Mouse (Mus musculus) kidney, postnatal 4 days (tissue): ENCODE data around the gene Magi2.
"Not testable (repeated sequence)": the region's sequence is repeated elsewhere in the genome, so short reads cannot be mapped to it uniquely, and the experiment has no call there.

Experiments used
- DNase-seq, 2 experiments: peaks; one replicate each; pipeline ENCODE4 v3.0.0; 2021; ENCODE audit warnings: mixed read lengths in 2 of 2

Gene Magi2

DNA sequence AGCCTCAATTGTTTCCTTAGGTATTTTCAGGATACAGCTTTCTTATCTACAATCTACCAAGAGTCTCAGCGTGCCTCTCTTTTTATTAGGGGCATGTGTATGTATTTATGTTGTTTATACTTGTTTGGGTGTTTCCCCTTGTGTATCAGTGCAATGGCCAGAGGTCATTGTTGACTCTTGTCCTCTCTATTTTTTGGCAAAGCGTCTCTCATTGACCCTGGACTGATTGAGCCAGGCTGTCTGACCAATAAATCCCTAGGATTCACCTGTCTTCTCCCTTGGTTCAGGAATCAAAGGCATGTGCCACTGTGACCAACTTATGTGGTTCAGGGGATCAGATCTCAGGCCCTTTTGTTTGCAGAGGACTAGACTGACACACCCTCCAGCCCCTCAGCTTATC, 1030.1 kb downstream of the Magi2 start:
- no peak for DNase-seq

DNA sequence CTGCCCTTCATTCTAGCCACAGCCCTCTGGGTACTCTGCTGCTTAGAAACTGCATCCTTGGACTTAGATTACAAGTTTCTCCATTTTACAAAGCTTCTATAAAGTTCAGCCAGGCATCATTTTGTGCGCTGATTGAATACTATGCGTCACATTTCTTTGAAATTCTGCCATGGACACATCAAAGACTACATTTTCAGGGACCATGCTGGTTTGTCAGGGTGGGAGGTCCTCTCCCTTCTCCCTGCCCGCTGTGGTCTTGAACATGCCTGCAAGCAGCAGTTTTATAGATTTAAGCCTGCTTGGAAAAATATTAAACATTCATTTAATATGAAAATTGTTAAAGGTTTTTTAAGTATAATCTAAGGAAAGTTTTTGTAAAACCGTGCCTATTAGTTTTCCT, 1030.6 kb downstream of the Magi2 start:
- DNase-seq: no peak

DNA sequence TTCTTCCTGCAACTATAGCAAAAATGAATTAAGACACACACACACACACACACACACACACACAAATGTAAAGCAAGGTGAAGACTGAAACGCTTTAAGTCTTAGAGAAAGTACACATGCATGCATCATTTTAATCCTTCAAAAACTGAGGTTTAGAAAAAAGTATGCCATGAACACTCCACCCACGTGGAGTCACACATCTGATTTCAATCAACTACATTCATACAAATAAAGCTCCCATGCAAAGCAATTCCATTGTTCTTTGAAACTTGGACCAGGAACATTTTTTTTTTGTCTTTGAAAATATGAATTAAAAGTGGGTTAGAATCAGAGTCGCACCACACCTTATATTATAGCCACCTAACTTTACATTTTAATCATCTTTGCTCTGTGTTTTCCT, 1032.9 kb downstream of the Magi2 start:
- DNase-seq: no peak

DNA sequence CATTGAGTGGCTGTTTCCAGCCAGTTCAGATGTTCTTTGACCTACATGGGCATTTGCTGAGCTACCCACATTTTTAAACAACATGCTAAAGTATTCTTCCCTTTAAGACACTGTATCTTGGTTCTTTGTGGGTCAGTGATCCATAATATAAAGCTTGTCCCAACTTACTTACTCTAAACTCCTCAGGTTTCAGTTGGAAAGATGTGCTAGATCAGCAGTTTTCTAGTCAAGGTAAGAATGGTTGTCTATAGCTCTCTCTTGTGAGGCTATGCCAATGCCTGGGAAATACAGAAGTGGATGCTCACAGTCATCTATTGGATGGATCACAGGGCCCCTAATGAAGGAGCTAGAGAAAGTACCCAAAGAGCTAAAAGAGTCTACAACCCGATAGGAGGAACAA, 1045.8 kb downstream of the Magi2 start:
- DNase-seq: not testable (repeated sequence)

DNA sequence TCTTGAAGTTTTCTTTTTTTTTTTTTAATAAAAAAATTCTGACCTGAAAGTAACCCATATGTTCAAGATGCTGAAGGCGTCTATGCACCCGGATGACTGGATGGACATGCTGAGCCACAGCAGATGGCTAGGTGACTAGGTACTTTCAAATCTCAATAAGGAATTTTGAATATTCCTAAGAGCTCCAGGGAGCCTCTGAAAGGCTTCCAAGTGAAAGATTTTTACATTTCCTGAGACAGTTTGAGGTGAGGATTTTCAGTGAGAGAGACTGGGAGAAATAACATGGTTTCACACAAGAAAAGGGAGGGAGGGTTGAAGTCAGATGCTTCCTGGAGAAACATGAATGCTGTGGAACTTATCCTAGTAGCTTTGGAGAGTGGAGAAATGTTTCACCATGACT, 1048.8 kb downstream of the Magi2 start:
- no peak for DNase-seq

DNA sequence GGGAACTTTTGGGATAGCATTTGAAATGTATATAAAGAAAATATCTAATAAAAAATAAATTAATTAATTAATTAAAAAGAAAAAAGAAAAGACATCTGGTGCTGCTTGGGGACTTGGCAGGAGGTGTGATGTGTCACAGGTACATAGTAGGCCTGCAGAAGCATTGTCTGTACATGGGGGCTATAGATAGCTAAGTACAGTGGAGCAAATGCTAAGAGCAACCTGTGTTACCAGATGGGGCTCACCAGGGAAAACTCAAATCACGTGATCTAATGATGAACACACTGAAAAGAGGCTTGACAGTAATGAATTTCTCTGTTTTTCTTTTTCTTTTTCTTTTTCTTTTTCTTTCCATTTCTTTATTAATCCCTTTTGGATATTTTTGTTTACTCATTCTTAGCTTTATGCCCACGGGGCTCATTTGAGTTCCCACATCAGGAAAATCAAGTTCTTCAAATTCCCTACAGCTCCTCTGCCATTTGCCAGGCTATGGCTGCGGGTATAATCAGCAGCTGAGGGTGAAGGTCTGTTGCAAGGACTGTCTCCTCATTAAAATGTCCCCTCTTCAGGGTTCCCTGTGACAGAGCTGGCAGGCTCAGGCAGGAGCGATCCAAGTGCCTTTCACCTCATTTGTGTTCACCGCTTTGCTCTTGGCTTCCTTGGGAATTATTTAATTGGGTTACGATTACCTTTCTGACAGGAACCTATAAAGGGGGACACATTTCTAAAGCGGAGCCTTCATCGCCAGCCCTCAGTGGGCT, 1058.4 kb downstream of the Magi2 start:
- DNase-seq: no peak

DNA sequence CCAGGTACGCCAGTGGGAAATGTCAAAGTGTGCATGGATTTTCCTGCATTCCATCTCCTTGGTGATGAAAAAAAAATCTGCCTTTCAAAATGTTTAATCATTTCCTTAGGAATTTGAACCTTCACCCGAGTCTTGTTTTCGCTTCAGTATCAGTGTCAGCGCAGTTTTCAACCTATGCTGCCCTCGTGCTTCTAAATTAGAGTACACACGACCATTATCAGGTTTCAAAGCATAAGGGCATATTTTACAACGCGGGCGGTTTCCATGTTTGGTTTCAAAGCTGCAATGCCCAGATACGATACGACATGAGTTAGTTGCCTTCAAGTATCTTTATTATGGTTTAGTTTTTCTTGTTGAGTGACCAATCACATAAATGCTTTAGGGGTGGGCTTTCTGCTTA, 1067.7 kb downstream of the Magi2 start:
- no peak for DNase-seq

DNA sequence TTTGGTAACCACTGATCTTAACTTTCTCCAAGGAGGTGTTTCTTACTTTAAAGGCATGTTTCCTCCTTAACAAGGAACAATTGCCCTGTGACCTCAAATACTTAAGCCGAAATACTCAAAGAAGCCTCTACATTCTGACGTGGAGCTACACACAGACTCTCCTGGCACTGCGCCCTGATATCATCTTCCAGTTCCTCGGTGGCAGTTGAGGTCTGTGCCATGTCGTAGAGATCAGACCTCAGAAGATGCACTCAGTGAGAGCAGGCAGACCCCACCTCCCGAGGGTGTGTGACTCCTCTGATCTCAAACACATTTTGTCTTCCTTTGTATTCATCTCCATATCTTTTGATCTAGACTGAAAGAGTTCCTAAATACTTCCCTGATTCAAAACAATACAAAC, 1073.0 kb downstream of the Magi2 start:
- DNase-seq: no peak

DNA sequence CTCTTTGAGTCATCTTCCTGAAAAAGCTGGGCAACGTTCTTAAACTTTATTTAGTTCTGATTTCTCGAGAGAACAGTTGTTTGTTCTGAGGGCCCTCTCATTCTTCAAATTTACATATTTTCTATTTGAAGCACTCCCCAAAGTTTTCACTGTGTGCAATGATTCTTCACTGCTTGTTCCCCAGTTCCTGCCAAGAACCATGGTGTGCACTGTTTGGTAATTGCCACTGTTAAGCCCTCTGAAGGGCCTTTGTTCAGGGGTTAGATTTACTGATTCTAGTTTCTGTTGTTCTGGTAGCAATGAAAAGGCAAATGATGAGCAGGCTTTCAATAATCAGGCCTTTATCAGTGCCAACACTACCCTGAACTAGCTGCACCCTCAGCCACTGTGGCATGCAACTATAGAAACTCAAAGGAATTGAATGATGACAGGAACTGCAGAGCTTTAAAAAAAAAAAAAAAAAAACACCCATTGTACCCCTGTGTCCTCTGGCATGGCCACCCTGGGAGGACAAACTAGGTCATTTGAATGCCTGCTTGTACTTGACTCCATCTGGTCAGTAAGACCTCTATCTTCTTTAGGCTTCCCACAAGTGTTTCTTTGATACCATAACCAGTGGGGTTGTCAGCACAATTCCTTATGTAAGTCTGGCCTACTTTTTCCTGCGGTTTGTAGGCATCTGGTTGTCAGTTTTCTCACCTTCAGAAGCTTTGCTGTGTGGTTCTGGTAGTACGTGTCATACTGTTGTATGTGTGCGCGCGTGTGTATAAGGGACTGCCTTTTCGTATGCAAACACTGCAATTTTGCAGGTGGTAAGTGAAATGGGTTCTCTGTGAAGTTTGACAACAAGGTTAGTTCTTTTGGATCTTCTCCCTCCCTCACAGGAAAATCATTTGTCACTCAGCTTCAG, 1076.5 kb downstream of the Magi2 start:
- no peak for DNase-seq

DNA sequence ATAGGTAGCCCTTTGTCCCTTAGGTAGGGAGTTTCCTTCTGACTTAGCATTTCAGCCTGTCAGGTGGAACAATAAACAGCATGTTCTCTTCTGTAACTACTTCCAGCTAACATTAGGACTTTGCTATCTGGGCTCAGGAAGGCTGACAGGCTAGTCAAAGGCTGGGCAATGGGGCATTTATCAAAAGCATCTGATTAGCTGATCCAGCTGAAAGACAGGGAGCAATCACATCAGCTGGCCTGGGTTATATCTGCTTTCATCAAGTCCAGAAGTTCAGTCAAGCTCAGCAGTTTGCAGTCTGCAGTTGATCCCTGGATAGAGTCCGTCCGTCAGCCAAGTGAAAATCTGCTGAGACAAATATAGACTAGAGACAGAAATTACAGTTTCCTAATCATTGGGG, 1094.1 kb downstream of the Magi2 start:
- DNase-seq: peak in 1 of 2 experiments; percentile 1

DNA sequence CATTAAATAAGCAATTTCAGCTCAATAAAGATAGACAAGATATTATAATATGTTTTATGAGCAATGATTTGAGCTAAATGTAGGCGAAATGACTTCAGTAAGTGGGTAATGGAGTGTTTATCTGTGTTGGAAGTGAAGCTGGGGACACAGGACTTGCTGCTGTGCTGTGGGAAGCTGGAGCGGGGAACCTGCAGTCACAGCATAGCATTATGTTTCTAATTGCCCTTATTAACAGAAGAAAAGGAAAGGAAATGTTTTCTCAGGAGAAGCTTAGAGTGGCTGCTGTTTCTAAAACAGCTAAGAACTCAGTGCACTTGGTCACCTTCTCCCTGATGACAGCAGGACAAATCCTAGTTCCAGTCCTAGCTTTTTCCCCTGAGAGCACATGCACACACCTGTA, 1098.5 kb downstream of the Magi2 start:
- DNase-seq: no peak

DNA sequence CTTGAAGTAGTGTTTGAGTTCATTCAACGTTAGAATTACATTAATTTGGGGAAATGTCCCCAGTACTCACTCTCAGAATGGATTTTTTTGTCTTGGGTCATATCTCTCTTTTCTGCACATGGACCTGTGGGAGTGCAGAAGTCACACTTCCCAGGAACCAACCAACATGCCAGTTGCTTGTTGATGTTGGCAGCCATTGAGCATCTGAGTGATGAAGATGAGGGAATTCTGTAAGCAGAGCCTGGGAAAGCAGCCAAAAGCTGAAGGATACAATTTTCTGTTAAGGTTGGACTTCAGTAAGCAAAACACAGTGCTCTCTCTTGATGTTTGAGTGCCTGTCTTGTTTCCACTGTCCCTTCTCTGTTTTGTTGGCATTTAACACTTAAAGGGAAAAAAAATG, 1102.1 kb downstream of the Magi2 start:
- DNase-seq: no peak

DNA sequence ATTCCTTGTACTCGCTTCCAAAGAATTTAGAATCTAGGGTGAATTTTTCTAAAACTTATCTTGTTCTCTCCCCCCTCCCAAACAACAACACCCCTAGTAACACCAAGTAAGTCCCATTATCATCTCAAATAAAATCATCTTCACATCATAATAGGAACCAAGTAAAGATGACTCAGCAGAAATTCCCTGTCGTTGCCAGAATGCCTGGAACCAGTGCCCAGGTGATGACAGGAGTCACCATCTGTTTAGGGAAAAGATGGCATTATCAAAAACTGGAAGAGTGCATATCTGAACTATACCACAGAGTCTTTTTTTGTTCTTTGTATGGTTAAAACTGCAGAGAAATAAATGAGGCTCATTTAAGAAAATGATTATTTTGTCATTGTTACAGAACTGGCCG, 1103.2 kb downstream of the Magi2 start:
- no peak for DNase-seq

DNA sequence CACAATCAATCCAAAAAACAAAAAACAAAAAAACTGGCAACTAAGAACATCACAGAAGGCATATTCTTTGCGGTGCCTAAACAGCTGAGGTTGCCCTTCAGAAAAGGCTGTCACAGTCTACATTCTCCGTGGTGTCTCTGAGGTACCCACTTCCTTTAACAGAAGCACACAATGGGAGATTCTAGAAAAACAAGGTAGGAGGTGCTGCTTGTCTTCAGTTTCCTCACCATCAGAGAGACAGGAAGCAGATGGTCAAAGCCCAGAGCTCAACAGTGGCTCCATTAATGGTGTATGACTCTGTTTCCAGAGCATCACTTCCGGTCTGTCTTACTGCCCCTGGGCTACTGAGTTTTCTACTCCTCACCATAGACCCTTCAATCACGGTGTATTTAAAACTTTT, 1105.7 kb downstream of the Magi2 start:
- DNase-seq: no peak

DNA sequence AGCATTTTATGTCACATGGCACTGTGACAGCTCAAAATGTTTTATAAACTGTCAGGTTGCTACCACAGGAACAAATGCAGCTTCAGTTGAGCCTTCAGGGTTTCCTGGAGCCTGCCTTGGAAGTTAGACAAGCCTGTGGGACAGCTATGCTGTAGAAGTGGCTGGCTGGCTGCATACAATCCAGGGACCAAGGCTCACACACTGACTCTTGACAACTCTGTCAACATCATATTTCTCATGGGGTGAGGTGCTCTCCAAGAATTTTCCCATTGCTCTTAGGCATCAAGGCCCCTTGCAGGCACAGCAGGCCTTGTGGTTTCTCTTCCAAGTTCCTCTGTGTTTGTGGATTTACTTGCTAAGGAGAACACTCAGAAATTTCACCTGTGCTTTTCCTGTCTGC, 1107.7 kb downstream of the Magi2 start:
- no peak for DNase-seq

DNA sequence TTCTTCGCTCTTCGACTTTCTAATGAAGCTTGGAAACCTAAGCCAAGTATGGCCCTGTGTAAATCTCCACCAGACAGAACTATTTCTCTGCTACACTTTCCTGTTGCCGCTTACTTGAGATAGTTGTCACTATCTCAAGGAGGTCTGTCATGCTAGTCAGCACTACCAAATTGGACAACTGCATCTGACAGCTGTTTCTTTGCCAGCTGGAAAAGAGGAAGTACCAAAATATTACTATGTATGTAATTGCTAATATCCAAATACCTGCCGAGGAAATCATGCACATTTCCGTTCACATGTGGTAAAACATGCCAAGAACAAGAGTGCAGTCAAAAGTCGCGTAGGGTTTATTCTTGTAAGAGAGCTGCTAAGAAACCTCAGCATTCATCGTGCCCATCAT, 1126.1 kb downstream of the Magi2 start:
- DNase-seq: no peak

DNA sequence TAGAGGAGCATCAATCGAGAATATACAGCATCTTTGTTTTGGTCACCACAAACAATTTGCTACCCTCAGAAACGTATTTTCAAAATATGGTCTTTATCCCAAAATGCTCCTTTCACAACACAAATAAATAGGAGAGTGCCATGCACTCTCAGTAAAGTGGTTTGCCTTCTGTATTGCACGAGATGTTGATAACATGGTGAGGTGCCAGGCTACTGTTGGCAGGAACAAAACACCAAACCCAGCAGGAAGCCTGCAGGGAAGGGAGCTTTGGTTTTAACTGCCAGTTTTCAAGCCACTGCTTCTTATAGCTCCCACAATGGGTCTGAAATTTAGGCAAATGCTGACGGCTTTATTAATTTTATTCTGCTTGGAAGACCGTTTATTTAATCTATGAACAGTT, 1131.6 kb downstream of the Magi2 start:
- no peak for DNase-seq

DNA sequence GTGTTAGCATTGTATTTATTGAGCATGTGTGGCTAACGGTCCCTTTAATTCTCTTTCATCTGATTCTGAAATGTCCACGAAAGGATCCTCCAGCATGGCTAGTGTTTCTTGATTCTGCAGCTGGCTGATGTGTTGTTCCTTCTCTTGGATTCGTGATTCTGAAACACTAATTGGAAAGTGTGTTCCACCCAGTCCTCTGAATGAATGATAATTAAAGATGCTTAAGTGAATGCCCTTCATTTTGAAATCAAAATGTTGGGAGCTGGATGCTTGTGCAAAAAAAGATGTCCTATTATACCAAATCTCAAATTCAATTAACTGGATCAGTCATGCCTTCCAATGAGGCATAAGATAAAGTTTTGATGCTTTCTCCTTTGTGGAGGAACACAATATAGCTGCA, 1132.2 kb downstream of the Magi2 start:
- DNase-seq: no peak

DNA sequence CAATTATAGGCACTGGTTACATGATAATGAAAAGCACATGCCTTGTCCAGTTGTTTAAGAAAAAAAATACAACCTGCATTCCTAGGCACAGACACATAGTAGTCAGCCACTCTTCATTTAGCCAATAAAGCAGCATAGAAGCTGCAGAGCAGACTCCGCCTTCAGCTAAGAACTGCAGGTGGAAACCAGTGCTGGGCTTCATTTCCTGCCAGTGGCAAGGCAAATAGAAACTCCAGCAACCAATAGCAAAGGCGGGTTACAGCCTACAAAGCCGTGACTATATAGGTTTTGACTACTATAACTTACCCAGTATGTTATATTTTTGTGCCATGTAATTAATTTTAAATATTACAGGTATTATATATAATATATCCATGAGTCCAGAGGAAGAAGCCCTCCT, 1135.3 kb downstream of the Magi2 start:
- DNase-seq: no peak

DNA sequence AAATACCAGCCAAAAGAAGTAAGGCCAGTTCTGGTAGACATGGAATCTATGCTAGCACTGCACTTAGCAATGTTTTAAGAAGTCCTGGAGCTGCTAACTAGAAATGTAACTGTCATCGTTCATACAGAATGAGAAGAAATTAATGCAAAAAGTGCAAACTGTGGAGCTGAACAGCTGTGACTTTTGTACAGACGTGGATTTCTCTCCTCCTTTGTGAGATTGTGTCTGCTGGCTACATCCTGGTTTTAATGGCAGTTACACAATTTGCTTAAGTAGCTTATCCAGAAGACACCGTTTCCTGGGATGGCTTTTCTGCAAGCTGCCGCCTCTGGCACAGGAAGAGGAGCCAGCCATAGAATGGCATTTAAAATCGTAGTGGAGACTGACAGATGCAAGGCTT, 1136.4 kb downstream of the Magi2 start:
- no peak for DNase-seq

DNA sequence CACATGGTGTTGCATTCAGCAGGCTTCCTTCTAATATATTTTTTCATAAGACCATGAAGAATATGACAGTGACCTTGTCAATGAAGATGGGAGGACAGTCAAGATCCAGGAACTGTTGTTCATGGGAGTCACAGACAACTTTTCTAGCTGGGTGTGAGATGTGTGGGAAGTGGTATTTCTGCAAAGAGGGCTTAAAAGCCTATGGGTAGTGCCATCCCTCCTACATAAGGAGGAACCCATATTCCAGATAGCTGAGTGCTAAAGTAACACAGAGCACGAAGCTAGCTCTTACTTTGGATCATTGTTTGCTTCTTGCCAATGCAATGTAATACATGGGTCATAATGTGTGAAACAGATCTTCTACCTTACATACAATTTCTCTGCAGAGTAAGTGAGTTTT, 1146.8 kb downstream of the Magi2 start:
- no peak for DNase-seq

DNA sequence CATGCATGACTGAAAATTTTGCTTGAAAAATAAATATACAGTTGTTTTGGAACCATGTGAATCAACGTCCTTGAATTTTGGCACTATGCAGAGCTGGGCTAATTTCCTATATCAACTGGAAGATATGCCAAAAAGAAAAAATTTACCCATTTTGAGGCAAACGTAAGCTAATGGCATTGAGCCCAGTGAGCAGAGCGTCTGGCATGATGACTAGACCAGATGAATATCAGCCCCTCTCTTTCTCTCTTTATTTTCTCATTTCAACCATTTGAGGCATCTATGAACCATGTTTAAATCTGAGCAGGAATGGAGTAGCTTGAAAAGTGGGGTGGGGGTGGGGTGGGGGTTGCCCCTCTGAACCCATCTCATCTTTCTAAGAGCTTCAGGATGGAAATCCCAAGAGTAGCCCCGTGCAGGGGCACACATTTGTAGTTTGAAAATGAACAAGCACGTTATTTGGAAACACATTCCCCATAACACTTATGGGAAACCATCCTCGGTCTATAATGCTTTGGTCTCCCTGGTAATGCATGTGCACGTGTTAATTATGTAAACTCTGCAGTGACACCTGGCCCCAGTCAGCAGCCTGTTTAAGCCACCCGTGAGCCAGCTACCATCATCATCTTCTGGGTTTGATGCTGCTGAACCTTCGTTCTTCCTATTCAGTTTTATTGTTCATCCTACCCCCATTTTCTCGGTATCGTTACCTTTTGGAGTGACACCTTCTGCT, 1151.4 kb downstream of the Magi2 start:
- no peak for DNase-seq

DNA sequence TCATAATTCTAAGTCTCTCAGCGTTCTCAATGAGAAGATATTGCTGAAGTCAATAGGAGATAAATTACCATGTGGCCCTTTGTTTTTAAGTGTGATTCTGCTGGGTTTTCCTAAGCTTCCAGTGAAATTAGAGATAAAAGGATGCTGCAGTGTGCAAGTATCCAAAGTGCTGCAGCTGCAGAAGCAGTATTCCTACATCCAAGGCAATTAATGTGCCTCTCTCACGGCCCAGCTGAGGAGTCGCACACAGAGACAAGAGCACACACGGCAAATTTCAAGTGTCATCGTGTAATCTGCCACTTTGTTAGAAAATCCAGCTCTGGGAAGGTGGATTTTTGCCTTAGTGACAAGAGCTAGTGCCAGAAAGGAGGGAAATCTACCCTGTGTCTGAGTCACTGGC, 1177.7 kb downstream of the Magi2 start:
- DNase-seq: no peak

DNA sequence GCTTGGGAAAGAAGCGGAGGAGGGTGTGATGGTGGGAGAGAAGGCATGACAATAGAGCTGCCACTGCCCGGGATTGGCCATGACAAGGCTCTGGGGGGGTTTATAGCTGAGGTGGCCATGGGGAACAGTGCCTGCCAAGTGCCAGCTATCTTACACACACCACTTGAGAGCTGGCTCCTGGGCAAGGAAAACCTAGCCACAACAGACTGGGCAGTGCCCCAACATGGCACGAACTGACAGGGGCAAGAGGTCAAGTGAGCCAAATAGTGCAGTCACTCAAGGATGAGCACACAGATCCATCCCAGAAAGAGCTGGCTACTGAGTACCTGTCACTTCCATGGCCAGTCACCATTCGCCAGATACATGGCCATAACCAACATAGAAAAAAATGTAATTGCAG, 1179.8 kb downstream of the Magi2 start:
- no peak for DNase-seq
